Mouse (Mus musculus): ENCODE measurements around the gene Gss.
A peak's percentile ranks its signal among the peaks of the same experiment; 100 is the strongest.
"Not testable (repeated sequence)": the region's sequence is repeated elsewhere in the genome, so short reads cannot be mapped to it uniquely, and the experiment has no call there.

Gene Gss

GRCm38 (mm10) chr2:155619817-155620216, 27.2 kb upstream of the Gss start:
- peak; percentile 73 for DNase-seq (ENCODE audit: low read depth, low spot score)

GRCm38 (mm10) chr2:155616971-155617370, 24.4 kb upstream of the Gss start:
- DNase-seq (ENCODE audit: low read depth, low spot score): peak; percentile 70

- no peak for DNase-seq (ENCODE audit: low read depth, low spot score)
Observed at GRCm38 (mm10) chr2:155613953-155614352, 21.3 kb upstream of the Gss start.

DNA sequence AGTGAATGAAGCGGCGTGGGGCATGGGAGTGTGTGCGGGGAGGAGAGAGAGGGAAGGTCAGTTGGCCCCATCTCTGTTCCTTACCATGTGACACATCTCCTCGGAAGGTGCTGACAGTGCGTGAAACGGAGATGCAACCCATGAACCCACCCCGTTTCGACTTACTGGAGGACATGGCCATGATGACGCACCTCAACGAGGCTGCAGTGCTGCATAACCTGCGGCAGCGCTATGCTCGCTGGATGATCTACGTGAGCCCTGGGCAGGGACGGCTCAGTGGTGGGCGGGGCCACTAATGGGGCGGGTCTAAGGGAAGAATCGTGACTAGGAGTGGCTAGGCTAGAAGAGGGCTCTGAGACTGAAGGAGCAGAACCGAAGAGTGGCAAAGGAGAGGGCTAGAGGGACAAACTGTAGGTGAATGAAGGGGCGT, 20.7 kb upstream of the Gss start:
- DNase-seq (ENCODE audit: low read depth, low spot score): peak; percentile 82

DNA sequence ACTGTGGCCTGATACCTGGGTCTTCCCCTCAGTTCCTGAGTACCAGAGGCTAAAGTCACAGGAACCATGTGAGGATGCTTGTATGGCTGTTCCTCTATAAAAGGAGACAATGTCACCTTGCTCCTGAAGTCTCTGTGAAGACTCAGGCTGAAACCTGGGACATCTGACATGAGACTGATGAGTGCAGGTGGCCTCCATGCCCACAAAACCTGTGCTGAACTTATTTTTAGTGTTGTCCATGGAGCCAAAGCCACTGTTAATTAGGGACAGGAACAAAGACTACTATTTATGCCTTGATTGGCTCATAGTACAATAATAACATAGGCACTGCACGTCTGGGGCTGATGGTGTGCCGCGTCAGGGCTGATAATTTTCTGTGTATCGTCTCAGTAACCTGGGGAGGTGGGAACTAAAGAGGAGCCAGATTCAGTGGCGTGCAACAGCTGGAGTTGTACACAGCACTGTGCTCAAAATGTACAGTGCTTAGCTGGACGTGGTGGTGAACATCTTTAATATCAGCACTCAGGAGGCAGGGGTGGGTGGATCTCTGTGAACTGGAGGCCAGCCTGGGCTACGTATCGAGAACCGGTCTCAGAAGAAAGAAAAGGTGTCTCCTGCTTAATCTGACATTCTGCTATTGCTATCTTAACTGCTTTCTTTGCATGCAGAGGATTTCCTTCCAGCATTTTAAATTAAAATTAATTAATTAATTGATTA, 19.4 kb upstream of the Gss start:
- no peak for DNase-seq (ENCODE audit: low read depth, low spot score)

- no peak for DNase-seq (ENCODE audit: low read depth, low spot score)
Observed at GRCm38 (mm10) chr2:155610978-155611377, 18.4 kb upstream of the Gss start, which contains the start of gene Myh7b. Gene Myh7b (plus strand): TSS chr2:155611212.

DNA sequence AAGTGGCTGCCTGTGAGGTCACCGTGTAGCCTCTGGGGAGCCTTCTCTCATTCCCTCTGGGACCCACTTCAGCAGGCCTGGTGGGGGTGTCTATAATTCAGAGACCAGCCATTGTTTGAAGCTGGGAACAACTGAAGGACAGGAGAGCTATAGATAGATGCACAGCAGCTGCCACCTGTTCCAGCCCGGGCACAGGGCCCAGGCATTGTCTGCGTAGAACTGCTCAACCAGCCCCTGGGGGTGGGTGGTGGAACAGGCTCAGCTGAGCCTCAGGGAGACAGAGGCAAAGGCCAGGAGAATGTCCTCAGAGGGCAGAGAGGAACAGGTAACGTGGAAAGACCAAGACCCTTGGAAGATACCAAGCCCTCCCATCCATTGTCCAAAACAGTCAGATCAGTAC, 13.8 kb upstream of the Gss start:
- no peak for DNase-seq (ENCODE audit: low read depth, low spot score)

- not testable (repeated sequence) for DNase-seq (ENCODE audit: low read depth, low spot score)
Observed at GRCm38 (mm10) chr2:155605236-155605589, 12.6 kb upstream of the Gss start.

DNA sequence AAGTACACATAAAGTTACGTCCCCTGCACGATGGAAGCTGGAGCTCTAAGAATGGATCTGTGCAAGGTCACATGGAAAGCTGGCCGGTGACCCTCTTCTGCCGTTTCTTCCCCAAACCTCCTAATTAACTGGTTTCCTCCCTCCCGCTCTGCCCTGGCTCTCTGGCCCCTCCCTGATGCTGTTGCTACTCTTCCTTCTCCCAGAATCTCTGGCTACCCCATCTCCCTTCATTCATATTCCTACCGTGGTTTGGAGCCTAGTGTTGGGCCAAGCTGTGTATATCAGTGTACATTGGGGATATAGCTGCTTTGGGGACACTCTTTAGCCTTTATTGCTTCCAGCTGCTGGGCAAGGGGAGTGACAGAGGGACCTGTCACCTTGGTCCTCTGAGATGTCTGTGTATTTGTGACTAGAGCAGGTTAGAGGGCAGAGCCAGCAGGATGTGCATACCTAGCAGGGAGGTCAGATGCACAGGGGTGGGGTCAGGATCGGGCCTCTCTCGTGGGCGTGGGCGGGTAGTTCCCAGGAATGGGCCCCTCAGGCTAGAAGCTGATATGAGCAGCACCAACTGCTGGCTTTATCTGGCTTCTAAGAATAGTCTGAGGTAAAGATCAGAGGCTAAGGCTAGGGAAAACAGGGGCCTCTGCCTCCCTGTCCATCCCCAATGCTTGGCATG, 12.1 kb upstream of the Gss start:
- DNase-seq (ENCODE audit: low read depth, low spot score): no peak

GRCm38 (mm10) chr2:155603707-155604106, 11.1 kb upstream of the Gss start:
- no peak for DNase-seq (ENCODE audit: low read depth, low spot score)

GRCm38 (mm10) chr2:155595516-155595915, 2.9 kb upstream of the Gss start:
- DNase-seq (ENCODE audit: low read depth, low spot score): no peak

- no peak for DNase-seq (ENCODE audit: low read depth, low spot score)
Observed at GRCm38 (mm10) chr2:155592854-155593283, 259 bp upstream of the Gss start.

DNA sequence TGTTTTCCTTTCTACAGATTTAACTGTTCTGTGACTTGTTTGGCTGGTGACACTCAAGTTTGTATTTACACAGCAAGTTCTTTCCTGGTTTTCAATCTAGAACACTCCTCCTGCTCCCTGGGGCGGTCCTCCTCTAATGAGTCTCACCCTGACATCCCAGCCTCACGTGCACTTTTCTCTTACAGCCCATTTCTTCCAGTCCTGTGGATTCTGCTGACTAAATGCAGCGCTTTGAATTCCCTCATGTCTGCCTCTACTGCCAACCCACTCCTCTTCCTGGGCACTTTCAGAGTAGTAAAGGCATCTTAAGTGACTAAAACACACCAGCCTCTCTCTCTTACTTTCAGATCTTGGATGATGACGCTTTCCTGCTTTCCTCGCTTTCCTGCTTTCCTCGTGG, 934 bp downstream of the Gss start:
- no peak for DNase-seq (ENCODE audit: low read depth, low spot score)

- DNase-seq (ENCODE audit: low read depth, low spot score): no peak
Observed at GRCm38 (mm10) chr2:155590876-155591275, 1.7 kb downstream of the Gss start.

DNA sequence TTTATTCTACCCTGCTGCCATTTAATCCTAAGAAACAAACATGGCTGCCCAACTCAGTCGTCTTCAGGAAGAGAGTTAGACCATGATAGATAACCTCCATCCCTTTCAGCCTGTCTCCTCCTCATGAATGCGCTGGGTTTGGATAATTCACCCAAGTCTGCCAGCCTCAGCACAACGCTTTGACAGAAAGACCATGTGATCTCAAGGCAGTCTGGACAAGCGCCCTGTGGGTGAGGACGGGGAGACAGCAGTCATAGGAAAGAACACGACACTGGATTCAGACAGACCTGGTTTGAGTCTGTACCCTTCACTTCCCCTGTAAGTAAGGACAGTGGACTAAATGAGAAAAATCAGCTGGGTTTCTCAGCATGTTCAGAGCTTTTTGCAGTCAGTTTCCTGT, 3.1 kb downstream of the Gss start:
- peak; percentile 8 for DNase-seq (ENCODE audit: low read depth, low spot score)

DNA sequence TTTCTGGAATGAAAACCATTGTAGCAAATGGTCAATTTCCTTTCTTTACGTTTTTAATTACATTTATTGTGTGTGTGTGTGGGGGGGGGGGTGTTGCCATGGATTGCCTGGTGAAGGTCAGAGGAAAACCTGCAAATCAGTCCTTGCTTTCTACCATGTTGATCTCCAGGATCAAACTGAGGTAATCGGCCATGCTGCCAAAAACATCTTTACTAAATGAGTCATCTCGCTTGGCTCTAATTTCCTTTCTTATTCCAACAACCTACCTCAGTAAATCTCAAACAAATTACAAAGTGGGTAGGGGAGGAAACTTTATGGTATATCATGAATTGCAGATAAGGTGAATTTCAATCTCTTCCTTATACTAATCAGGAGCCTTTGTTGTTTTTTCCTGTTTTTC, 4.5 kb downstream of the Gss start:
- no peak for DNase-seq (ENCODE audit: low read depth, low spot score)

DNA sequence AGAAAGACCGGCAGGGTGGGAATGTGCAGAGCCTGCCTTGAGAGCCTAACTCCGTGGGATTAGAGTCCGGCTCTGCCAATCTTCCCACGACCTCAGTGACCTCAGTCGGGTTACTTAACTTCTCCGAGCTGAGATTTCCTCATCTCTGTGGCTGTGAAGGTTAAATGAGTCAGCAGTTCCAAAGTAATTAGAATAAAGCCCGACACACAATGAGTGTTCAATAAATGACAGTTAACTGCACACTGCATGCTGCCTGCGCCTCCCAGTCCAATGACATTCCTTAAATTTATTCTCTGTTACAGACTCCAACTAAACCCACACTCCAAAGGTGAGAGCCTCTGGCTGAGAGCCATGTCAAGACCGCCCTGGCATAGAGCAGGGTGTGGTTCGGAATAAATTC, 7.1 kb downstream of the Gss start:
- DNase-seq (ENCODE audit: low read depth, low spot score): peak; percentile 75

- peak; percentile 30 for DNase-seq (ENCODE audit: low read depth, low spot score)
Observed at GRCm38 (mm10) chr2:155585082-155585481, 7.5 kb downstream of the Gss start.

DNA sequence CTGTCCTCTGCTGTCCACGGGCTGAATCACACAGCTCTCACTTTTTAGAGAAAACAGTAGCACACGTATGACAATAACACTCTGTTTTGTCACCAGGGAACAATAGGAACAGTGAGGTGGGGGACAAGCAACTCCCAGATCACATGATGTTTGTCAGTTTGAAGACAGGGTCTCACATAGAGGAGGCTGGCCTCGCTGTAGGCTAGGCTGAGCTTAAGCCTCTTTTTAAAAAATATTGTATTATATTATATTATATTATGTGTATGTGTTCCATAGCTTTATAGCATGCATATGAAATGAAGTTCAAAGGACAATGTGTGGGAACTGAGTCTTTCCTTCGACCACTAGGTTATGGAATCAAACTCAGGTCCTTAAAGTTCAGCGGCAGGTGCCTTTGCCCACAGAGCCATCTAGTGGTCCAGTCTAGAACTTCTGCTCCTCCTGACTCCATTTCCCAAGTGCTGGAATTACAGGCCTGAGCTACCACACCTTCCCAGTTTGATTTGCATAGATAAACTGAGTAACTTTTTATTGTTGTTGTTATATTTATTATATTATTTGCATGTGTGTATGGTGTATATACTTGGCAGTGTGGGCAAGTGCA, 8.6 kb downstream of the Gss start:
- DNase-seq (ENCODE audit: low read depth, low spot score): peak; percentile 77

DNA sequence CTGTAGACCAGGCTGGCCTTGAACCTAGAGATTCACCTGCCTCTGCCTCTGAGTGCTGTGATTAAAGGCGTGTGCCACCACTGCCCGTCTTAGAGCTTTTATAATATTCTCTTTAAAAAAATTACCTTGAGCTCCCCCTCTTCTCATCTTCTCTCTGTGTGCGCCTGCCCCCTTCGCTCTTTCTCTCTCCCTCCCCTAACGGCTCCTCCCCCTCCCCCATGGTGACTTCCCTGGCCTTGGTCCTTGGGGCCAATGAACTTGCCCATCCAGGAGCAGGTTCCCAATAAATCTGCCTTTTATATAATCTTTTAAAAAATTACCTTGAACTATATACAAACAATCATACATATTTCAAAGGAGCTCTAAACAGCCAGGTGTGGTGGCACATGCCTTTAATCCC, 9.6 kb downstream of the Gss start:
- DNase-seq (ENCODE audit: low read depth, low spot score): no peak

- no peak for DNase-seq (ENCODE audit: low read depth, low spot score)
Observed at GRCm38 (mm10) chr2:155582384-155582995, 10.1 kb downstream of the Gss start.

- DNase-seq (ENCODE audit: low read depth, low spot score): no peak
Observed at GRCm38 (mm10) chr2:155580331-155580730, 12.3 kb downstream of the Gss start.

Measured in ES-CJ7 (cell line).